Comparison of ENCODE assay signal across 23 mouse cellular contexts in genomic region chr15:27963506-27963905, GRCm38 (mm10).
"Had no signal": no experiment of that assay in that cellular context is flagged by ENCODE, and none has a peak within 500 bp of the region (broad histone marks: within the 10 kb centered on the region; RNA-seq: fewer than 3 reads in every experiment).

No protein-coding gene starts in this region.

- H3K27ac ChIP-seq: limb, embryonic 10.5 days; limb, embryonic 13.5 days; liver, embryonic 12.5 days; liver, embryonic 15.5 days; lung, embryonic 15.5 days; midbrain, embryonic 10.5 days; midbrain, embryonic 13.5 days; neural tube, embryonic 13.5 days; stomach, embryonic 15.5 days had no signal

- H3K4me1 ChIP-seq: megakaryocyte, embryonic 14.5 days had no signal

- H3K9ac ChIP-seq: limb, embryonic 13.5 days; liver, embryonic 12.5 days; liver, embryonic 15.5 days; lung, embryonic 15.5 days; midbrain, embryonic 13.5 days; neural tube, embryonic 13.5 days; stomach, embryonic 15.5 days had no signal

- ATAC-seq: inflammation-experienced regulatory T-cells, adult 6 months; intestine, postnatal 0 days; liver, embryonic 12.5 days; midbrain, embryonic 13.5 days; midbrain, embryonic 16.5 days had no signal

- H3K27me3 ChIP-seq: limb, embryonic 13.5 days; liver, embryonic 12.5 days; liver, embryonic 15.5 days; lung, embryonic 15.5 days; midbrain, embryonic 13.5 days; neural tube, embryonic 13.5 days; stomach, embryonic 15.5 days had no signal

- H3K36me3 ChIP-seq: limb, embryonic 10.5 days; limb, embryonic 13.5 days; liver, embryonic 12.5 days; liver, embryonic 15.5 days; lung, embryonic 15.5 days; midbrain, embryonic 10.5 days; midbrain, embryonic 13.5 days; neural tube, embryonic 13.5 days; stomach, embryonic 15.5 days had no signal

- DNase-seq: layer of hippocampus, adult 9-11 months; liver; lung, adult 18-20 months; lung, postnatal 10 days; lung, postnatal 36 days; retina, postnatal 1 day; right cerebral cortex, postnatal 25 days; spleen, adult 18-20 months; thymus, postnatal 25 days had no signal

- H3K9me3 ChIP-seq: limb, embryonic 10.5 days; limb, embryonic 13.5 days; liver, embryonic 12.5 days; liver, embryonic 15.5 days; lung, embryonic 15.5 days; megakaryocyte, embryonic 14.5 days; midbrain, embryonic 10.5 days; midbrain, embryonic 13.5 days; neural tube, embryonic 13.5 days; stomach, embryonic 15.5 days had no signal

- H3K4me2 ChIP-seq: limb, embryonic 13.5 days; liver, embryonic 12.5 days; liver, embryonic 15.5 days; lung, embryonic 15.5 days; midbrain, embryonic 13.5 days; neural tube, embryonic 13.5 days; stomach, embryonic 15.5 days had no signal

- H3K4me3 ChIP-seq: limb, embryonic 10.5 days; limb, embryonic 13.5 days; liver, embryonic 12.5 days; liver, embryonic 15.5 days; lung, embryonic 15.5 days; megakaryocyte, embryonic 14.5 days; midbrain, embryonic 10.5 days; midbrain, embryonic 13.5 days; myocyte; neural tube, embryonic 13.5 days; stomach, embryonic 15.5 days had no signal
